Comparison of ENCODE assay signal across 19 mouse cellular contexts in genomic region chr12:86700927-86701310, GRCm38 (mm10). TPM values are rescaled to one million over a fixed set of nuclear protein-coding genes. Genes with fewer than 3 reads are reported as not detected.
DNase-seq lines count a peak whose midpoint lies in the region; ATAC-seq lines count a peak whose summit lies in the region.
"Had no signal": no experiment of that assay in that cellular context is flagged by ENCODE, and none has a peak within 500 bp of the region (broad histone marks: within the 10 kb centered on the region; RNA-seq: fewer than 3 reads in every experiment).

No protein-coding gene starts in this region.

- intact Hi-C loops in heart, postnatal 14 days (cut with DNase I) = no loop called here

- no peak overlapping the region for H3K9ac ChIP-seq in midbrain, embryonic 11.5 days (ENCODE audit: low read length)
- H3K9ac ChIP-seq in midbrain, embryonic 16.5 days (ENCODE audit: low read depth, low read length) = no peak overlapping the region
- H3K9ac ChIP-seq in hindbrain, embryonic 12.5 days = no peak overlapping the region
- no peak overlapping the region for H3K9ac ChIP-seq in neural tube, embryonic 14.5 days (replicated peaks; ENCODE audit: low read depth, low read length)
- H3K9ac ChIP-seq: liver, embryonic 15.5 days had no signal

- H3K4me1 ChIP-seq in midbrain, embryonic 11.5 days (ENCODE audit: control insufficient read depth, insufficient read depth, low read length) = peaks cover 17% of the 10 kb centered on the region
- H3K4me1 ChIP-seq in midbrain, embryonic 16.5 days (ENCODE audit: control insufficient read depth, insufficient read depth, low read length) = peaks cover 12% of the 10 kb centered on the region; the same call in 1 of the 2 replicates
- H3K4me1 ChIP-seq in hindbrain, embryonic 12.5 days = peaks cover 48% of the 10 kb centered on the region
- peaks cover 5% of the 10 kb centered on the region; the same call in 1 of the 2 replicates for H3K4me1 ChIP-seq in neural tube, embryonic 14.5 days (ENCODE audit: control insufficient read depth, insufficient read depth, low read length)
- H3K4me1 ChIP-seq: liver, embryonic 15.5 days had no signal

- WGBS in midbrain, embryonic 11.5 days = 61% methylated on average over 4 of the region's 4 CpGs
- 70% methylated on average over 4 of the region's 4 CpGs for WGBS in midbrain, embryonic 16.5 days
- WGBS in hindbrain, embryonic 12.5 days = 58% methylated on average over 4 of the region's 4 CpGs
- 72% methylated on average over 4 of the region's 4 CpGs for WGBS in neural tube, embryonic 14.5 days

- no peaks in the 10 kb centered on the region for H3K9me3 ChIP-seq in midbrain, embryonic 11.5 days (ENCODE audit: control insufficient read depth, low read length)
- H3K9me3 ChIP-seq in midbrain, embryonic 16.5 days (replicated peaks; ENCODE audit: control insufficient read depth, low read length, poor library complexity, severe bottlenecking) = no peaks in the 10 kb centered on the region
- H3K9me3 ChIP-seq in hindbrain, embryonic 12.5 days (replicated peaks) = no peaks in the 10 kb centered on the region
- H3K9me3 ChIP-seq in neural tube, embryonic 14.5 days (ENCODE audit: control insufficient read depth, low read length) = no peaks in the 10 kb centered on the region
- H3K9me3 ChIP-seq: liver, embryonic 15.5 days had no signal

- ATAC-seq in midbrain, embryonic 11.5 days (ENCODE audit: low FRiP score) = no peak
- no peak for ATAC-seq in midbrain, embryonic 16.5 days
- no peak for ATAC-seq in hindbrain, embryonic 12.5 days (ENCODE audit: low FRiP score)
- no peak for ATAC-seq in neural tube, embryonic 14.5 days (ENCODE audit: low read depth)
- ATAC-seq: intestine, embryonic 16.5 days; Patski had no signal

- no peak overlapping the region for H3K4me3 ChIP-seq in midbrain, embryonic 11.5 days (ENCODE audit: low read depth, low read length)
- H3K4me3 ChIP-seq in midbrain, embryonic 16.5 days (ENCODE audit: low read depth, low read length) = no peak overlapping the region
- no peak overlapping the region for H3K4me3 ChIP-seq in hindbrain, embryonic 12.5 days
- no peak overlapping the region for H3K4me3 ChIP-seq in neural tube, embryonic 14.5 days (ENCODE audit: low read depth, low read length)
- H3K4me3 ChIP-seq: liver, embryonic 15.5 days had no signal

- peak overlapping the region; percentile 71; the same call in 1 of the 2 replicates for H3K27ac ChIP-seq in midbrain, embryonic 11.5 days (ENCODE audit: low read depth, low read length)
- H3K27ac ChIP-seq in midbrain, embryonic 16.5 days (ENCODE audit: low read length) = no peak overlapping the region; the same call in 1 of the 2 replicates
- H3K27ac ChIP-seq in hindbrain, embryonic 12.5 days = peak overlapping the region; percentile 84
- peak overlapping the region; percentile 70 for H3K27ac ChIP-seq in neural tube, embryonic 14.5 days (ENCODE audit: low read depth, low read length)
- H3K27ac ChIP-seq: liver, embryonic 15.5 days had no signal

- no peaks in the 10 kb centered on the region; the same call in 1 of the 2 replicates for H3K36me3 ChIP-seq in midbrain, embryonic 11.5 days (ENCODE audit: control insufficient read depth, insufficient read depth, low read length)
- H3K36me3 ChIP-seq in midbrain, embryonic 16.5 days (ENCODE audit: control insufficient read depth, insufficient read depth, low read length) = peaks cover 6% of the 10 kb centered on the region; the same call in 1 of the 2 replicates
- H3K36me3 ChIP-seq in hindbrain, embryonic 12.5 days = peaks cover 15% of the 10 kb centered on the region; the same call in 1 of the 2 replicates
- H3K36me3 ChIP-seq in neural tube, embryonic 14.5 days (ENCODE audit: control insufficient read depth, insufficient read depth, low read length) = no peaks in the 10 kb centered on the region
- H3K36me3 ChIP-seq: liver, embryonic 15.5 days had no signal

- H3K4me2 ChIP-seq in midbrain, embryonic 11.5 days = no peak overlapping the region
- no peak overlapping the region for H3K4me2 ChIP-seq in midbrain, embryonic 16.5 days (ENCODE audit: low read length)
- H3K4me2 ChIP-seq in hindbrain, embryonic 12.5 days (replicated peaks) = no peak overlapping the region
- H3K4me2 ChIP-seq in neural tube, embryonic 14.5 days (ENCODE audit: low read depth, low read length) = no peak overlapping the region
- H3K4me2 ChIP-seq: liver, embryonic 15.5 days had no signal

- peak; percentile 56 for DNase-seq in cerebellum, adult 11-12 months
- no peak for DNase-seq in cerebellum, adult 11 months
- DNase-seq in midbrain, embryonic 11.5 days (ENCODE audit: low spot score, missing footprints) = no peak
- no peak for DNase-seq in embryo, embryonic 9.5 days (ENCODE audit: extremely low spot score)
- no peak for DNase-seq in heart, postnatal 14 days
- DNase-seq: heart, adult 18-20 months; kidney, postnatal 36 days; layer of hippocampus, postnatal 36 days; lung, postnatal 4 days; thymus, postnatal 4 days had no signal

- H3K27me3 ChIP-seq in midbrain, embryonic 11.5 days (ENCODE audit: control insufficient read depth, insufficient read depth, low read length) = no peaks in the 10 kb centered on the region
- H3K27me3 ChIP-seq in midbrain, embryonic 16.5 days (ENCODE audit: control insufficient read depth, insufficient read depth, low read depth, low read length) = no peaks in the 10 kb centered on the region
- no peaks in the 10 kb centered on the region for H3K27me3 ChIP-seq in hindbrain, embryonic 12.5 days
- H3K27me3 ChIP-seq in neural tube, embryonic 14.5 days (ENCODE audit: control insufficient read depth, insufficient read depth, low read length) = no peaks in the 10 kb centered on the region
- H3K27me3 ChIP-seq: liver, embryonic 15.5 days; Patski had no signal

RNA-seq across cellular contexts. Expression of gene Vash1, which starts 22.4 kb away (rescaled TPM):
- polyA plus RNA-seq in midbrain, embryonic 11.5 days (2014; fragmentation: Nextera tagmentation; extraction: Ambion mirVana) = 21.7 and 22.7 TPM in 2 replicates
- polyA plus RNA-seq in midbrain, embryonic 16.5 days (2015; fragmentation: Nextera tagmentation; extraction: Ambion mirVana) = 30.0 and 35.8 TPM in 2 replicates
- 34.4 and 35.3 TPM in 2 replicates for polyA plus RNA-seq in hindbrain, embryonic 12.5 days (2016; fragmentation: Nextera tagmentation; extraction: Ambion mirVana)
- 24.7 and 30.2 TPM in 2 replicates for polyA plus RNA-seq in neural tube, embryonic 14.5 days (2014; fragmentation: Nextera tagmentation; extraction: Ambion mirVana)
- total RNA-seq in heart, postnatal 14 days (2021) = 10 to 100 TPM; 23.4 to 32.5 TPM

RNA-seq across cellular contexts. Expression of gene Angel1, which starts 25.3 kb away (rescaled TPM):
- 12.2 and 12.5 TPM in 2 replicates for polyA plus RNA-seq in midbrain, embryonic 11.5 days (2014; fragmentation: Nextera tagmentation; extraction: Ambion mirVana)
- 10.6 and 10.8 TPM in 2 replicates for polyA plus RNA-seq in midbrain, embryonic 16.5 days (2015; fragmentation: Nextera tagmentation; extraction: Ambion mirVana)
- polyA plus RNA-seq in hindbrain, embryonic 12.5 days (2016; fragmentation: Nextera tagmentation; extraction: Ambion mirVana) = 15.8 and 17.0 TPM in 2 replicates
- polyA plus RNA-seq in neural tube, embryonic 14.5 days (2014; fragmentation: Nextera tagmentation; extraction: Ambion mirVana) = 10.0 and 12.1 TPM in 2 replicates
- 1 to 10 TPM; 3.8 to 4.3 TPM for total RNA-seq in heart, postnatal 14 days (2021)

RNA-seq across cellular contexts. Expression of gene Lrrc74a, which starts 33.2 kb away (rescaled TPM):
- polyA plus RNA-seq in midbrain, embryonic 11.5 days (2014; fragmentation: Nextera tagmentation; extraction: Ambion mirVana) = not detected in 2 replicates
- not detected in 2 replicates for polyA plus RNA-seq in midbrain, embryonic 16.5 days (2015; fragmentation: Nextera tagmentation; extraction: Ambion mirVana)
- not detected in 2 replicates for polyA plus RNA-seq in hindbrain, embryonic 12.5 days (2016; fragmentation: Nextera tagmentation; extraction: Ambion mirVana)
- polyA plus RNA-seq in neural tube, embryonic 14.5 days (2014; fragmentation: Nextera tagmentation; extraction: Ambion mirVana) = not detected in 2 replicates
- total RNA-seq in heart, postnatal 14 days (2021) = not detected
- total RNA-seq: heart, adult 18-20 months; layer of hippocampus, postnatal 36 days had no signal
- polyA plus RNA-seq: brain, embryonic 14.5 days; heart, postnatal 0 days; intestine, embryonic 16.5 days; limb, embryonic 11.5 days; liver, embryonic 15.5 days; Patski had no signal
